Mouse (Mus musculus) embryonic facial prominence, embryonic 13.5 days (tissue): Measurements from ENCODE around the gene Lsm7. TPM values are rescaled to one million over a fixed set of nuclear protein-coding genes. Genes with fewer than 3 reads are reported as not detected.

ENCODE experiments used
- ATAC-seq: fragments of 200-750 bp; cut with Nextera tagmentation; 2 replicates; pipeline ENCODE4 v1.8.0; 2017; ENCODE audit warnings: low read depth; ENCODE audit not compliant: insufficient number of reproducible peaks, insufficient read depth, low FRiP score, low TSS enrichment
- H3K27ac ChIP-seq: fragments of 300-500 bp; sonication (generic); 2 replicates; pipeline ENCODE4 v1.5.1; 2015; ENCODE audit warnings: moderate library complexity, mild to moderate bottlenecking, inconsistent platforms
- H3K27me3 ChIP-seq: fragments of 300-500 bp; sonication (generic); 2 replicates; pipeline ENCODE4 v1.6.1; 2015; ENCODE audit warnings: mild to moderate bottlenecking, inconsistent platforms
- H3K36me3 ChIP-seq: fragments of 300-500 bp; sonication (generic); 2 replicates; pipeline ENCODE4 v1.6.1; 2015; ENCODE audit warnings: mild to moderate bottlenecking, inconsistent platforms
- H3K4me1 ChIP-seq: fragments of 300-500 bp; sonication (generic); 2 replicates; pipeline ENCODE4 v1.6.1; 2015; ENCODE audit warnings: inconsistent platforms
- H3K4me2 ChIP-seq: fragments of 300-500 bp; sonication (generic); 2 replicates; pipeline ENCODE4 v1.6.1; 2015; ENCODE audit warnings: moderate library complexity, mild to moderate bottlenecking, inconsistent platforms
- H3K4me3 ChIP-seq: fragments of 300-500 bp; sonication (generic); 2 replicates; pipeline ENCODE4 v1.5.1; 2015; ENCODE audit warnings: mild to moderate bottlenecking, inconsistent platforms
- H3K9ac ChIP-seq: fragments of 300-500 bp; sonication (generic); 2 replicates; pipeline ENCODE4 v1.6.1; 2015; ENCODE audit warnings: mild to moderate bottlenecking, inconsistent platforms
- H3K9me3 ChIP-seq: fragments of 300-500 bp; sonication (generic); 2 replicates; pipeline ENCODE4 v1.6.1; 2016; ENCODE audit warnings: inconsistent platforms
- WGBS: fragments of 180-500 bp; shearing (Covaris S2); methylation state at CpG from one replicate; pipeline ENCODE4 v1.1.7; 2015; ENCODE audit warnings: mixed read lengths; 5-methylcytosine and 5-hydroxymethylcytosine counted together
- polyA plus RNA-seq: library from polyadenylated mRNA; unstranded; fragments of >200 nt; fragmentation: Nextera tagmentation; extraction: Ambion mirVana; gene quantifications from 2 replicates; pipeline ENCODE4 v1.2.1, GENCODE M21; 2015

The Lsm7 gene
- polyA plus RNA-seq, 1 experiment from 2014 or later = 339 TPM

- peaks cover 34% of the 10 kb centered on the region for H3K36me3 ChIP-seq
- H3K9me3 ChIP-seq = no peaks in the 10 kb centered on the region
- no peak for ATAC-seq
- no peak overlapping the region for H3K27ac ChIP-seq
- peak overlapping the region; percentile 49 for H3K9ac ChIP-seq
- peaks cover 16% of the 10 kb centered on the region for H3K4me1 ChIP-seq
- 39% methylated on average over 41 of the region's 41 CpGs for WGBS
- peak overlapping the region; percentile 5; the same call in 1 of the 2 replicates for H3K4me3 ChIP-seq
- peak overlapping the region; percentile 30 for H3K4me2 ChIP-seq
- no peaks in the 10 kb centered on the region for H3K27me3 ChIP-seq
Observed at GRCm38 (mm10) chr10:80897861-80898510, 43.0 kb upstream of the Lsm7 start.

DNA sequence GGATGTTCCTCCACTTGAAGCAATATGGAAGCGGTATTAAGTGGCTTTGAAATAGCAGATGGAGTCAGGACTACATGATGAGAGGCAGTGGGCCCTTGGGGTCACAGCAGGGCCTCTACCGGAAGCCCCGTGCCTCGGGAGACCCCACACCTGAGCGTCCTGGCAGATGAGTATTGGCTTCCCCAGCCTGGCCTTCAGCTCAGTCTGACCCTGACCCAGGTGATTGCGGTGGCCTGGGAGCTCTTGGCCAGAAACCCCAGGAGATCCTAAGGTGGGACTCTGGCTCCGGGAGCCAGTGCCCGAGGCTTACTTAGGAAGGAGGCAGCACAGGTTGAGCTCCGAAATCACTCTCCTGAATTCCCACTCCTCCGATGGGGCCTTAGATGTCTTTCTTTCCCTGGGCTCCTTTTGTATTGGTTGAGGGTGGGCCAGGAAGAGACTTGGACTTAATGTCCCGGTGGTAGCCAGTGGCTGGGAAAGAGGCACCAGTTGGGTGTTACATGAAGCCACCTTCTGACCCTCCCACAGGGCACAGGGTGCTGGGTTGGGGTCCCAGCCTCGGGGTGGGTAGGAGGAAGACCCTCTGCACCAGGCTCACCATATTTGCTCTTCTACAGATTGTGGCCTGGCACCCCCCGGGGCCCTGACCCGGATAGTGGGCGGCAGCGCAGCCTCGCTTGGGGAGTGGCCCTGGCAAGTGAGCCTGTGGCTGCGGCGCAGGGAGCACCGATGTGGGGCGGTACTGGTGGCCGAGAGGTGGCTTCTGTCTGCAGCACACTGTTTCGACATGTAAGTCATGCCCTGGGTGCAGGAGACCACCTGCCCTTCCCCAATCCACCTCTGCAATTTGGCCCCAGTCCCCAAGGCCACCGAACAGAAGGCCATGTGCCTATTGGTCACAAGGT lies 41.8 kb upstream of the Lsm7 start:
- no peak for ATAC-seq
- no peak overlapping the region for H3K4me3 ChIP-seq
- no peak overlapping the region for H3K4me2 ChIP-seq
- no peaks in the 10 kb centered on the region for H3K27me3 ChIP-seq
- 73% methylated on average over 24 of the region's 24 CpGs for WGBS
- peaks cover 16% of the 10 kb centered on the region for H3K4me1 ChIP-seq
- H3K36me3 ChIP-seq = peaks cover 22% of the 10 kb centered on the region
- 0 out of 2 replicates have a peak overlapping the region, but pooled peaks have one; percentile 16 for H3K9ac ChIP-seq
- no peaks in the 10 kb centered on the region for H3K9me3 ChIP-seq
- no peak overlapping the region for H3K27ac ChIP-seq

DNA sequence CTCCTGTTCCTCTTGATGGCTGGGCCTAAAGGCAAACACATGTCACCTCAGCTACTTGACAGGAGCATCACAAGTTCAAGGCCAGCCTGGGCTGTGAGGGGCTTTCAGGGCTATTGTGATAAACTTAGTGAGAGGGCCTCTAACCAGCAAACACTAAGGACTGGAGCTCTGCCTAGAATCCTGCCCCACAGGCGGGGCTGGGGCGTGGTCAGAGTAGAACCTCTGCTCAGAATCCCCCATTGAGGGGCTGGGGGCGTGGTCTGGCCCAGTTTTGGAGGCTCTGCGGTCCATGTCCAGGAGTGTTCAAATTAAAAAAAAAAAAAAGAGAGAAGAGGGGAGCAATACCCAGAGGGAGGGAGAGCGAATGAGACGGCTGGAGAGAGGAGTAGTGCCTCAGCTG lies 40.7 kb upstream of the Lsm7 start:
- WGBS = 78% methylated on average over 6 of the region's 6 CpGs
- H3K9ac ChIP-seq = no peak overlapping the region
- no peak for ATAC-seq
- H3K4me3 ChIP-seq = no peak overlapping the region
- H3K9me3 ChIP-seq = no peaks in the 10 kb centered on the region
- H3K4me2 ChIP-seq = no peak overlapping the region
- H3K4me1 ChIP-seq = peaks cover 16% of the 10 kb centered on the region
- peaks cover 21% of the 10 kb centered on the region for H3K36me3 ChIP-seq
- H3K27ac ChIP-seq = no peak overlapping the region
- 0 out of 2 replicates have a peak, but pooled peaks cover under 1% of the 10 kb centered on the region for H3K27me3 ChIP-seq

- no peak overlapping the region for H3K27ac ChIP-seq
- ATAC-seq = no peak
- H3K4me3 ChIP-seq = no peak overlapping the region
- no peak overlapping the region for H3K9ac ChIP-seq
- H3K9me3 ChIP-seq = no peaks in the 10 kb centered on the region
- peaks cover 21% of the 10 kb centered on the region for H3K36me3 ChIP-seq
- peaks cover 16% of the 10 kb centered on the region for H3K4me1 ChIP-seq
- peaks cover 6% of the 10 kb centered on the region; the same call in 1 of the 2 replicates for H3K27me3 ChIP-seq
- WGBS = 88% methylated on average over 7 of the region's 7 CpGs
- no peak overlapping the region for H3K4me2 ChIP-seq
Observed at GRCm38 (mm10) chr10:80895100-80895499, 40.1 kb upstream of the Lsm7 start.

DNA sequence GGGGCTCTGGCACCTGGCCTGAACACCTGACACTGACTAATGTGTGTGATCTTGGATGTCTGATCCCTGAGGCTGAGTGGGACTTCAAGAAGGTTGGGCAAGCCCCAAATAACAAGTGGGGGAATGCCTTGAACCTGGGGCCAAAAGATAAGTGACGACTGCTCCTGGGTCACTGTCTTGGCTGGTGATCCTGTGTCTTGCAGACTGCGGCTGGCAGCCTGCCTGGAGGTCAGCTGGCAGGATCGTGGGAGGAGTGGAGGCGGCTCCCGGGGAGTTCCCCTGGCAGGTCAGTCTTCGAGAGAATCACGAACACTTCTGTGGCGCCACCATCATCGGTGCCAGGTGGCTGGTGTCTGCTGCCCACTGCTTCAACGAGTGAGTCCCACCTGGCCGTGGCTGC lies 32.2 kb upstream of the Lsm7 start:
- ATAC-seq = no peak
- Histone ChIP-seq H3K36me3 (no peaks in the 10 kb centered on the region), H3K4me2 (no peak overlapping the region), H3K27ac (no peak overlapping the region), H3K27me3 (peaks cover 32% of the 10 kb centered on the region), H3K4me3 (no peak overlapping the region), H3K9ac (no peak overlapping the region), H3K9me3 (no peaks in the 10 kb centered on the region), H3K4me1 (no peaks in the 10 kb centered on the region)
- 73% methylated on average over 11 of the region's 11 CpGs for WGBS

- Histone ChIP-seq H3K9me3 (no peaks in the 10 kb centered on the region), H3K9ac (no peak overlapping the region), H3K27me3 (no peaks in the 10 kb centered on the region), H3K27ac (no peak overlapping the region), H3K4me1 (no peaks in the 10 kb centered on the region), H3K4me3 (no peak overlapping the region), H3K4me2 (no peak overlapping the region), H3K36me3 (no peaks in the 10 kb centered on the region)
- no peak for ATAC-seq
- 25% methylated on average over 10 of the region's 10 CpGs for WGBS
Observed at GRCm38 (mm10) chr10:80881301-80881700, 26.3 kb upstream of the Lsm7 start.

- H3K27me3 ChIP-seq = no peaks in the 10 kb centered on the region
- no peak overlapping the region for H3K4me2 ChIP-seq
- ATAC-seq = no peak
- H3K9me3 ChIP-seq = no peaks in the 10 kb centered on the region
- H3K36me3 ChIP-seq = no peaks in the 10 kb centered on the region
- WGBS = 80% methylated on average over 2 of the region's 2 CpGs
- no peaks in the 10 kb centered on the region for H3K4me1 ChIP-seq
- no peak overlapping the region for H3K27ac ChIP-seq
- H3K9ac ChIP-seq = no peak overlapping the region
- H3K4me3 ChIP-seq = no peak overlapping the region
Observed at GRCm38 (mm10) chr10:80880901-80881300, 25.9 kb upstream of the Lsm7 start.

GRCm38 (mm10) chr10:80880131-80880641 lies 25.2 kb upstream of the Lsm7 start:
- H3K4me2 ChIP-seq = no peak overlapping the region
- 19% methylated on average over 5 of the region's 5 CpGs for WGBS
- no peak for ATAC-seq

GRCm38 (mm10) chr10:80876594-80876993 lies 21.6 kb upstream of the Lsm7 start:
- H3K27ac ChIP-seq = no peak overlapping the region
- 0 out of 2 replicates have a peak overlapping the region, but pooled peaks have one; percentile 44 for H3K9ac ChIP-seq
- 17% methylated on average over 3 of the region's 3 CpGs for WGBS
- no peak for ATAC-seq
- no peaks in the 10 kb centered on the region for H3K36me3 ChIP-seq
- H3K4me2 ChIP-seq = no peak overlapping the region
- H3K4me1 ChIP-seq = no peaks in the 10 kb centered on the region
- H3K4me3 ChIP-seq = no peak overlapping the region
- 0 out of 2 replicates have a peak, but pooled peaks cover 5% of the 10 kb centered on the region for H3K27me3 ChIP-seq
- H3K9me3 ChIP-seq = no peaks in the 10 kb centered on the region

More at GRCm38 (mm10) chr10:80880131-80880641, 25.2 kb upstream of the Lsm7 start:
- Histone ChIP-seq H3K9ac (no peak overlapping the region), H3K36me3 (no peaks in the 10 kb centered on the region), H3K9me3 (no peaks in the 10 kb centered on the region), H3K4me1 (no peaks in the 10 kb centered on the region), H3K4me3 (no peak overlapping the region), H3K27ac (no peak overlapping the region), H3K27me3 (no peaks in the 10 kb centered on the region)

DNA sequence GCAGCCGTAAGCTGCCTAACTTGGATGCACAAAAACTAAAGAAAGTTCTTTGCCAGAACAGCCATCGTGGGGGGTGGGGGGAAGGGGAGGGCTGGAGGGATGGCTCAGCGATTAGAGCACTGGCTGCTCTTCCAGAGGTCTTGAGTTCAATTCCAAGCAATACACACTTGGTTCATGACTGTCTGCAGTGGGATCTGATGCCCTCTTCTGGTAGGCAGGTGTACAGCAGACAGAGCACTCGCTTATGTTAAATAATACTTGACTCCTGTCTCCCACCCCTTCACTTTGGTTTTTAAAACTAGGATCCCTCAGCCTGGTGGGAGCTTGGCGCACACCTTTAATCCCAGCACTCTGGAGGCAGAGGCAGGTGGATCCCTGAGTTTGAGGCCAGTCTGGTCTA lies 21.0 kb upstream of the Lsm7 start:
- WGBS = 33% methylated on average over 5 of the region's 5 CpGs

GRCm38 (mm10) chr10:80874035-80874434 lies 19.0 kb upstream of the Lsm7 start:
- Histone ChIP-seq H3K27me3 (0 out of 2 replicates have a peak, but pooled peaks cover 5% of the 10 kb centered on the region), H3K4me2 (no peak overlapping the region), H3K4me1 (no peaks in the 10 kb centered on the region), H3K36me3 (no peaks in the 10 kb centered on the region), H3K9ac (peak overlapping the region; percentile 17; the same call in 1 of the 2 replicates), H3K27ac (no peak overlapping the region), H3K4me3 (no peak overlapping the region), H3K9me3 (no peaks in the 10 kb centered on the region)
- 80% methylated on average over 9 of the region's 9 CpGs for WGBS
- ATAC-seq = no peak

More for the DNA sequence above, 21.0 kb upstream of the Lsm7 start:
- Histone ChIP-seq H3K4me1 (no peaks in the 10 kb centered on the region), H3K9ac (no peak overlapping the region), H3K4me2 (no peak overlapping the region), H3K27me3 (0 out of 2 replicates have a peak, but pooled peaks cover 5% of the 10 kb centered on the region), H3K36me3 (no peaks in the 10 kb centered on the region), H3K9me3 (no peaks in the 10 kb centered on the region), H3K27ac (no peak overlapping the region), H3K4me3 (no peak overlapping the region)
- ATAC-seq = no peak
